ENCODE assay signal across 22 mouse cellular contexts in genomic region chr3:142061267-142061666, GRCm38 (mm10).
A peak's percentile ranks its signal among the peaks of the same experiment; 100 is the strongest.
DNase-seq lines count a peak whose midpoint lies in the region; ATAC-seq lines count a peak whose summit lies in the region.
"Had no signal": no experiment of that assay in that cellular context is flagged by ENCODE, and none has a peak within 500 bp of the region (broad histone marks: within the 10 kb centered on the region; RNA-seq: fewer than 3 reads in every experiment).

No protein-coding gene starts in this region.

- ATAC-seq in limb, embryonic 13.5 days (ENCODE audit: low FRiP score, low read depth) = peak; percentile 62; the same call in 1 of the 2 replicates
- peak; percentile 61 for ATAC-seq in limb, embryonic 15.5 days (ENCODE audit: insufficient number of reproducible peaks, low FRiP score, low TSS enrichment, low read depth)
- ATAC-seq: activated CD4-positive, CD25-positive, alpha-beta regulatory T cell, adult 4 months; forebrain, embryonic 14.5 days; forebrain, embryonic 16.5 days; Patski had no signal

- no peaks in the 10 kb centered on the region for H3K36me3 ChIP-seq in limb, embryonic 13.5 days
- no peaks in the 10 kb centered on the region for H3K36me3 ChIP-seq in limb, embryonic 10.5 days
- no peaks in the 10 kb centered on the region for H3K36me3 ChIP-seq in limb, embryonic 15.5 days
- H3K36me3 ChIP-seq: embryonic facial prominence, embryonic 10.5 days; embryonic facial prominence, embryonic 12.5 days; forebrain, embryonic 12.5 days; G1E had no signal

- no peaks in the 10 kb centered on the region for H3K27me3 ChIP-seq in limb, embryonic 13.5 days
- H3K27me3 ChIP-seq in limb, embryonic 10.5 days (ENCODE audit: low read depth, poor library complexity, severe bottlenecking) = no peaks in the 10 kb centered on the region
- no peaks in the 10 kb centered on the region for H3K27me3 ChIP-seq in limb, embryonic 15.5 days
- H3K27me3 ChIP-seq: embryonic facial prominence, embryonic 12.5 days; forebrain, embryonic 12.5 days had no signal

- DNase-seq in limb, embryonic 10.5 days (ENCODE audit: low spot score) = no peak
- DNase-seq in ovary, postnatal 14 days (ENCODE audit: low spot score) = no peak
- DNase-seq in adrenal gland, adult (ENCODE audit: inconsistent age in 2 of 2, low spot score in 1 of 2) = no peak
- DNase-seq: adrenal gland, adult 8-10 months; adrenal gland, postnatal 14 days; adrenal gland, postnatal 36 days; cerebellum, adult 11 months; cerebellum, adult 18-20 months; cerebellum, adult 8-10 months; cerebellum, adult 9-11 months; cerebellum, postnatal 14 days had no signal

- no peaks in the 10 kb centered on the region for H3K9me3 ChIP-seq in limb, embryonic 13.5 days
- no peaks in the 10 kb centered on the region for H3K9me3 ChIP-seq in limb, embryonic 10.5 days (replicated peaks)
- no peaks in the 10 kb centered on the region for H3K9me3 ChIP-seq in limb, embryonic 15.5 days
- H3K9me3 ChIP-seq: embryonic facial prominence, embryonic 10.5 days; embryonic facial prominence, embryonic 12.5 days; forebrain, embryonic 12.5 days; G1E had no signal

- no peak overlapping the region for H3K9ac ChIP-seq in limb, embryonic 13.5 days
- no peak overlapping the region for H3K9ac ChIP-seq in limb, embryonic 15.5 days
- H3K9ac ChIP-seq: embryonic facial prominence, embryonic 12.5 days; forebrain, embryonic 12.5 days had no signal

- H3K27ac ChIP-seq in limb, embryonic 13.5 days = peak overlapping the region; percentile 61; the same call in 1 of the 2 replicates
- no peak overlapping the region for H3K27ac ChIP-seq in limb, embryonic 10.5 days
- peak overlapping the region; percentile 13; the same call in 1 of the 2 replicates for H3K27ac ChIP-seq in brown adipose tissue, adult 24 weeks (replicated peaks; ENCODE audit: low read depth, low read length)
- peak overlapping the region; percentile 47; the same call in 1 of the 2 replicates for H3K27ac ChIP-seq in limb, embryonic 15.5 days
- H3K27ac ChIP-seq: embryonic facial prominence, embryonic 10.5 days; embryonic facial prominence, embryonic 12.5 days; forebrain, embryonic 12.5 days had no signal

- 0 out of 2 replicates have a peak overlapping the region, but pooled peaks have one; percentile 7 for H3K4me2 ChIP-seq in limb, embryonic 13.5 days (replicated peaks)
- H3K4me2 ChIP-seq in limb, embryonic 15.5 days = 0 out of 2 replicates have a peak overlapping the region, but pooled peaks have one; percentile 2
- H3K4me2 ChIP-seq: embryonic facial prominence, embryonic 12.5 days; forebrain, embryonic 12.5 days had no signal

- H3K4me3 ChIP-seq in limb, embryonic 13.5 days = no peak overlapping the region
- no peak overlapping the region for H3K4me3 ChIP-seq in limb, embryonic 10.5 days
- no peak overlapping the region for H3K4me3 ChIP-seq in brown adipose tissue, adult 24 weeks (ENCODE audit: insufficient read depth, low read depth, low read length)
- H3K4me3 ChIP-seq in limb, embryonic 15.5 days = no peak overlapping the region
- H3K4me3 ChIP-seq: embryonic facial prominence, embryonic 10.5 days; embryonic facial prominence, embryonic 12.5 days; forebrain, embryonic 12.5 days had no signal

- 66% methylated on average over 5 of the region's 5 CpGs for WGBS in limb, embryonic 13.5 days
- WGBS in limb, embryonic 10.5 days = 94% methylated on average over 5 of the region's 5 CpGs
- 65% methylated on average over 5 of the region's 5 CpGs for WGBS in limb, embryonic 15.5 days

- peaks cover 29% of the 10 kb centered on the region for H3K4me1 ChIP-seq in limb, embryonic 13.5 days
- H3K4me1 ChIP-seq in limb, embryonic 10.5 days = peaks cover 20% of the 10 kb centered on the region
- H3K4me1 ChIP-seq in brown adipose tissue, adult 24 weeks (ENCODE audit: control insufficient read depth, insufficient read depth, insufficient read length, low read length) = peaks cover 5% of the 10 kb centered on the region; the same call in 1 of the 2 replicates
- H3K4me1 ChIP-seq in limb, embryonic 15.5 days = peaks cover 17% of the 10 kb centered on the region
